Mouse (Mus musculus) E14TG2a.4 (cell line): ENCODE measurements around the gene Cpm.

Source experiments
- CTCF ChIP-seq: conservative IDR thresholded peaks from 2 replicates; pipeline ENCODE4 v1.5.1; 2014; ENCODE audit warnings: low read length
- NANOG ChIP-seq: IDR thresholded peaks from 2 replicates; pipeline ENCODE4 v1.6.1; 2014; ENCODE audit warnings: borderline replicate concordance, low read length, mixed read lengths

GRCm38 (mm10) chr10:117642491-117643262 is 13.4 kb downstream of the Cpm start:
- TF ChIP-seq CTCF = no peak
- TF ChIP-seq NANOG = no peak
